Mouse (Mus musculus): ENCODE results near the gene Ankrd13a. TPM values are rescaled to one million over a fixed set of nuclear protein-coding genes. Genes with fewer than 3 reads are reported as not detected.

The Ankrd13a gene
- polyA plus RNA-seq, 1 experiment from 2014 or later, result 49.4 TPM

GRCm38 (mm10) chr5:114797253-114797652 is 22.8 kb downstream of the Ankrd13a start:
- 88% methylated on average over 8 of the region's 8 CpGs for WGBS
- DNase-seq (ENCODE audit: low spot score), result no peak
- H3K9ac ChIP-seq (ENCODE audit: low read length), result no peak overlapping the region
- H3K4me1 ChIP-seq (ENCODE audit: control insufficient read depth, insufficient read depth, low read length), result no peaks in the 10 kb centered on the region
- ATAC-seq (ENCODE audit: insufficient number of reproducible peaks, low FRiP score, low TSS enrichment, low read depth), result no peak
- no peak overlapping the region for H3K27ac ChIP-seq (replicated peaks; ENCODE audit: low read depth, low read length)
- H3K4me3 ChIP-seq (ENCODE audit: low read depth, low read length), result no peak overlapping the region
- H3K36me3 ChIP-seq (ENCODE audit: control insufficient read depth, insufficient read depth, low read length), result peaks cover 17% of the 10 kb centered on the region
- H3K4me2 ChIP-seq (ENCODE audit: low read depth, severe bottlenecking), result no peak overlapping the region
- no peaks in the 10 kb centered on the region for H3K9me3 ChIP-seq (ENCODE audit: control insufficient read depth, low read length)
- no peaks in the 10 kb centered on the region for H3K27me3 ChIP-seq (ENCODE audit: control insufficient read depth, insufficient read depth, low read length)

- DNase-seq (ENCODE audit: low spot score) (no peak), ATAC-seq (ENCODE audit: insufficient number of reproducible peaks, low FRiP score, low TSS enrichment, low read depth) (no peak)
- Histone ChIP-seq H3K36me3 (ENCODE audit: control insufficient read depth, insufficient read depth, low read length) (peaks cover 20% of the 10 kb centered on the region), H3K27ac (replicated peaks; ENCODE audit: low read depth, low read length) (no peak overlapping the region), H3K4me1 (ENCODE audit: control insufficient read depth, insufficient read depth, low read length) (no peaks in the 10 kb centered on the region), H3K4me3 (ENCODE audit: low read depth, low read length) (no peak overlapping the region), H3K4me2 (ENCODE audit: low read depth, severe bottlenecking) (no peak overlapping the region), H3K9ac (ENCODE audit: low read length) (no peak overlapping the region), H3K9me3 (ENCODE audit: control insufficient read depth, low read length) (no peaks in the 10 kb centered on the region), H3K27me3 (ENCODE audit: control insufficient read depth, insufficient read depth, low read length) (no peaks in the 10 kb centered on the region)
- 88% methylated on average over 11 of the region's 11 CpGs for WGBS
Measured at GRCm38 (mm10) chr5:114799848-114800247, 25.4 kb downstream of the Ankrd13a start.

GRCm38 (mm10) chr5:114801049-114801448 is 26.6 kb downstream of the Ankrd13a start:
- no peak overlapping the region for H3K9ac ChIP-seq (ENCODE audit: low read length)
- H3K9me3 ChIP-seq (ENCODE audit: control insufficient read depth, low read length), result no peaks in the 10 kb centered on the region
- WGBS, result 10% methylated on average over 8 of the region's 8 CpGs
- peaks cover 3% of the 10 kb centered on the region; the same call in 1 of the 2 replicates for H3K4me1 ChIP-seq (ENCODE audit: control insufficient read depth, insufficient read depth, low read length)
- peaks cover 20% of the 10 kb centered on the region for H3K36me3 ChIP-seq (ENCODE audit: control insufficient read depth, insufficient read depth, low read length)
- H3K27ac ChIP-seq (replicated peaks; ENCODE audit: low read depth, low read length), result no peak overlapping the region
- ATAC-seq (ENCODE audit: insufficient number of reproducible peaks, low FRiP score, low TSS enrichment, low read depth) (no peak), DNase-seq (ENCODE audit: low spot score) (no peak)
- H3K27me3 ChIP-seq (ENCODE audit: control insufficient read depth, insufficient read depth, low read length), result no peaks in the 10 kb centered on the region
- H3K4me2 ChIP-seq (ENCODE audit: low read depth, severe bottlenecking), result no peak overlapping the region
- no peak overlapping the region for H3K4me3 ChIP-seq (ENCODE audit: low read depth, low read length)

- Histone ChIP-seq H3K4me2 (ENCODE audit: low read depth, severe bottlenecking) (no peak overlapping the region), H3K9ac (ENCODE audit: low read length) (no peak overlapping the region), H3K36me3 (ENCODE audit: control insufficient read depth, insufficient read depth, low read length) (peaks cover 20% of the 10 kb centered on the region), H3K4me3 (ENCODE audit: low read depth, low read length) (no peak overlapping the region), H3K27me3 (ENCODE audit: control insufficient read depth, insufficient read depth, low read length) (no peaks in the 10 kb centered on the region), H3K9me3 (ENCODE audit: control insufficient read depth, low read length) (no peaks in the 10 kb centered on the region), H3K4me1 (ENCODE audit: control insufficient read depth, insufficient read depth, low read length) (peaks cover 11% of the 10 kb centered on the region), H3K27ac (replicated peaks; ENCODE audit: low read depth, low read length) (no peak overlapping the region)
- DNase-seq (ENCODE audit: low spot score) (no peak), ATAC-seq (ENCODE audit: insufficient number of reproducible peaks, low FRiP score, low TSS enrichment, low read depth) (no peak)
- WGBS, result 87% methylated on average over 6 of the region's 6 CpGs
Measured at GRCm38 (mm10) chr5:114801841-114802240, 27.4 kb downstream of the Ankrd13a start.

- WGBS, result 94% methylated on average over 13 of the region's 13 CpGs
- Histone ChIP-seq H3K4me3 (ENCODE audit: low read depth, low read length) (no peak overlapping the region), H3K4me2 (ENCODE audit: low read depth, severe bottlenecking) (no peak overlapping the region), H3K27ac (replicated peaks; ENCODE audit: low read depth, low read length) (no peak overlapping the region), H3K27me3 (ENCODE audit: control insufficient read depth, insufficient read depth, low read length) (no peaks in the 10 kb centered on the region), H3K9me3 (ENCODE audit: control insufficient read depth, low read length) (no peaks in the 10 kb centered on the region), H3K9ac (ENCODE audit: low read length) (no peak overlapping the region), H3K36me3 (ENCODE audit: control insufficient read depth, insufficient read depth, low read length) (peaks cover 17% of the 10 kb centered on the region), H3K4me1 (ENCODE audit: control insufficient read depth, insufficient read depth, low read length) (peaks cover 15% of the 10 kb centered on the region)
- ATAC-seq (ENCODE audit: insufficient number of reproducible peaks, low FRiP score, low TSS enrichment, low read depth) (no peak), DNase-seq (ENCODE audit: low spot score) (no peak)
Measured at GRCm38 (mm10) chr5:114803231-114803630, 28.8 kb downstream of the Ankrd13a start.

- 88% methylated on average over 13 of the region's 13 CpGs for WGBS
- Histone ChIP-seq H3K4me1 (ENCODE audit: control insufficient read depth, insufficient read depth, low read length) (peaks cover 20% of the 10 kb centered on the region), H3K27me3 (ENCODE audit: control insufficient read depth, insufficient read depth, low read length) (no peaks in the 10 kb centered on the region), H3K27ac (replicated peaks; ENCODE audit: low read depth, low read length) (no peak overlapping the region), H3K4me2 (ENCODE audit: low read depth, severe bottlenecking) (no peak overlapping the region), H3K36me3 (ENCODE audit: control insufficient read depth, insufficient read depth, low read length) (peaks cover 15% of the 10 kb centered on the region; the same call in 1 of the 2 replicates), H3K4me3 (ENCODE audit: low read depth, low read length) (no peak overlapping the region), H3K9ac (ENCODE audit: low read length) (no peak overlapping the region), H3K9me3 (ENCODE audit: control insufficient read depth, low read length) (no peaks in the 10 kb centered on the region)
- ATAC-seq (ENCODE audit: insufficient number of reproducible peaks, low FRiP score, low TSS enrichment, low read depth) (no peak), DNase-seq (ENCODE audit: low spot score) (no peak)
Measured at GRCm38 (mm10) chr5:114804335-114804734, 29.9 kb downstream of the Ankrd13a start.

GRCm38 (mm10) chr5:114804958-114805357 is 30.5 kb downstream of the Ankrd13a start:
- H3K9me3 ChIP-seq (ENCODE audit: control insufficient read depth, low read length), result no peaks in the 10 kb centered on the region

GRCm38 (mm10) chr5:114805436-114806350 is 31.2 kb downstream of the Ankrd13a start:
- H3K4me1 ChIP-seq (ENCODE audit: control insufficient read depth, insufficient read depth, low read length), result peaks cover 22% of the 10 kb centered on the region
- H3K9me3 ChIP-seq (ENCODE audit: control insufficient read depth, low read length), result no peaks in the 10 kb centered on the region
- no peak for ATAC-seq (ENCODE audit: insufficient number of reproducible peaks, low FRiP score, low TSS enrichment, low read depth)
- no peak overlapping the region; the same call in 1 of the 2 replicates for H3K27ac ChIP-seq (replicated peaks; ENCODE audit: low read depth, low read length)
- H3K4me2 ChIP-seq (ENCODE audit: low read depth, severe bottlenecking), result no peak overlapping the region
- H3K9ac ChIP-seq (ENCODE audit: low read length), result 0 out of 2 replicates have a peak overlapping the region, but pooled peaks have one; percentile 8
- no peak for DNase-seq (ENCODE audit: low spot score)
- H3K4me3 ChIP-seq (ENCODE audit: low read depth, low read length), result no peak overlapping the region
- H3K27me3 ChIP-seq (ENCODE audit: control insufficient read depth, insufficient read depth, low read length), result no peaks in the 10 kb centered on the region
- peaks cover 12% of the 10 kb centered on the region; the same call in 1 of the 2 replicates for H3K36me3 ChIP-seq (ENCODE audit: control insufficient read depth, insufficient read depth, low read length)
- WGBS, result 72% methylated on average over 15 of the region's 15 CpGs

More at GRCm38 (mm10) chr5:114804958-114805357, 30.5 kb downstream of the Ankrd13a start:
- Histone ChIP-seq H3K27me3 (ENCODE audit: control insufficient read depth, insufficient read depth, low read length) (no peaks in the 10 kb centered on the region), H3K27ac (replicated peaks; ENCODE audit: low read depth, low read length) (no peak overlapping the region), H3K4me3 (ENCODE audit: low read depth, low read length) (no peak overlapping the region), H3K4me2 (ENCODE audit: low read depth, severe bottlenecking) (no peak overlapping the region), H3K36me3 (ENCODE audit: control insufficient read depth, insufficient read depth, low read length) (peaks cover 15% of the 10 kb centered on the region; the same call in 1 of the 2 replicates), H3K4me1 (ENCODE audit: control insufficient read depth, insufficient read depth, low read length) (peaks cover 22% of the 10 kb centered on the region), H3K9ac (ENCODE audit: low read length) (no peak overlapping the region)
- DNase-seq (ENCODE audit: low spot score) (no peak), ATAC-seq (ENCODE audit: insufficient number of reproducible peaks, low FRiP score, low TSS enrichment, low read depth) (no peak)
- WGBS, result 44% methylated on average over 3 of the region's 3 CpGs
